Mouse (Mus musculus) liver, embryonic 15.5 days (tissue): Measurements from ENCODE around the gene Lrmda. TPM values are rescaled to one million over a fixed set of nuclear protein-coding genes. Genes with fewer than 3 reads are reported as not detected.

Source experiments
- ATAC-seq: fragments of 200-750 bp; cut with Nextera tagmentation; 2 replicates; pipeline ENCODE4 v1.8.0; 2017; ENCODE audit warnings: moderate number of reproducible peaks, mild to moderate bottlenecking, moderate library complexity; ENCODE audit not compliant: insufficient read depth
- H3K27ac ChIP-seq: fragments of 300-500 bp; sonication (generic); replicated peaks from 2 replicates; pipeline ENCODE4 v1.5.1; 2015; ENCODE audit warnings: mild to moderate bottlenecking, inconsistent platforms
- H3K27me3 ChIP-seq: fragments of 300-500 bp; sonication (generic); 2 replicates; pipeline ENCODE4 v1.6.1; 2015; ENCODE audit warnings: mild to moderate bottlenecking, inconsistent platforms
- H3K36me3 ChIP-seq: fragments of 300-500 bp; sonication (generic); replicated peaks from 2 replicates; pipeline ENCODE4 v1.6.1; 2015; ENCODE audit warnings: moderate library complexity, mild to moderate bottlenecking, inconsistent platforms
- H3K4me1 ChIP-seq: fragments of 300-500 bp; sonication (generic); replicated peaks from 2 replicates; pipeline ENCODE4 v1.6.1; 2015; ENCODE audit warnings: inconsistent platforms
- H3K4me2 ChIP-seq: fragments of 300-500 bp; sonication (generic); 2 replicates; pipeline ENCODE4 v1.6.1; 2015; ENCODE audit warnings: moderate library complexity, mild to moderate bottlenecking, inconsistent platforms
- H3K4me3 ChIP-seq: fragments of 300-500 bp; sonication (generic); replicated peaks from 2 replicates; pipeline ENCODE4 v1.5.1; 2015; ENCODE audit warnings: mild to moderate bottlenecking, inconsistent platforms
- H3K9ac ChIP-seq: fragments of 300-500 bp; sonication (generic); 2 replicates; pipeline ENCODE4 v1.6.1; 2015; ENCODE audit warnings: moderate library complexity, mild to moderate bottlenecking, inconsistent platforms
- H3K9me3 ChIP-seq: fragments of 300-500 bp; sonication (generic); replicated peaks from 2 replicates; pipeline ENCODE4 v1.6.1; 2016; ENCODE audit warnings: inconsistent platforms
- WGBS: fragments of 180-500 bp; shearing (Covaris S2); methylation state at CpG from one replicate; pipeline ENCODE4 v1.1.7; 2015; ENCODE audit warnings: mixed read lengths; ENCODE audit not compliant: insufficient replicate concordance; 5-methylcytosine and 5-hydroxymethylcytosine counted together
- polyA plus RNA-seq: library from polyadenylated mRNA; unstranded; fragments of >200 nt; fragmentation: Nextera tagmentation; extraction: Ambion mirVana; gene quantifications from 2 replicates; pipeline ENCODE4 v1.2.1, GENCODE M21; 2015

The Lrmda gene
- polyA plus RNA-seq, 1 experiment from 2014 or later: 0.13 TPM

- Histone ChIP-seq H3K4me1 (no peaks in the 10 kb centered on the region), H3K36me3 (no peaks in the 10 kb centered on the region), H3K27ac (no peak overlapping the region), H3K4me2 (no peak overlapping the region), H3K9me3 (no peaks in the 10 kb centered on the region), H3K4me3 (no peak overlapping the region), H3K27me3 (no peaks in the 10 kb centered on the region), H3K9ac (no peak overlapping the region)
- 33% methylated on average over 2 of the region's 2 CpGs for WGBS
- no peak for ATAC-seq
Measured at GRCm38 (mm10) chr14:22548286-22548685, 528.8 kb downstream of the Lrmda start.

GRCm38 (mm10) chr14:22549166-22549565 lies 529.7 kb downstream of the Lrmda start:
- Histone ChIP-seq H3K4me2 (no peak overlapping the region), H3K27ac (no peak overlapping the region), H3K9me3 (no peaks in the 10 kb centered on the region), H3K27me3 (no peaks in the 10 kb centered on the region), H3K4me1 (no peaks in the 10 kb centered on the region), H3K36me3 (no peaks in the 10 kb centered on the region), H3K4me3 (no peak overlapping the region), H3K9ac (no peak overlapping the region)
- 70% methylated on average over 2 of the region's 2 CpGs for WGBS
- no peak for ATAC-seq

- Histone ChIP-seq H3K4me3 (no peak overlapping the region), H3K36me3 (no peaks in the 10 kb centered on the region), H3K4me2 (no peak overlapping the region), H3K9ac (no peak overlapping the region), H3K4me1 (no peaks in the 10 kb centered on the region), H3K27ac (no peak overlapping the region), H3K9me3 (no peaks in the 10 kb centered on the region), H3K27me3 (no peaks in the 10 kb centered on the region)
- 61% methylated on average over 4 of the region's 4 CpGs for WGBS
- ATAC-seq: no peak
Measured at GRCm38 (mm10) chr14:22552358-22552757, 532.8 kb downstream of the Lrmda start.

GRCm38 (mm10) chr14:22552841-22553240 lies 533.3 kb downstream of the Lrmda start:
- Histone ChIP-seq H3K4me1 (no peaks in the 10 kb centered on the region), H3K27me3 (no peaks in the 10 kb centered on the region), H3K4me3 (no peak overlapping the region), H3K9me3 (no peaks in the 10 kb centered on the region), H3K9ac (no peak overlapping the region), H3K36me3 (no peaks in the 10 kb centered on the region), H3K27ac (no peak overlapping the region), H3K4me2 (no peak overlapping the region)
- no peak for ATAC-seq
- 43% methylated on average over 3 of the region's 3 CpGs for WGBS

- Histone ChIP-seq H3K36me3 (no peaks in the 10 kb centered on the region), H3K9ac (no peak overlapping the region), H3K27me3 (no peaks in the 10 kb centered on the region), H3K9me3 (no peaks in the 10 kb centered on the region), H3K4me3 (no peak overlapping the region), H3K4me1 (no peaks in the 10 kb centered on the region), H3K27ac (no peak overlapping the region), H3K4me2 (no peak overlapping the region)
- WGBS: 69% methylated on average over 3 of the region's 3 CpGs
- ATAC-seq: no peak
Measured at GRCm38 (mm10) chr14:22553717-22554116, 534.2 kb downstream of the Lrmda start.

GRCm38 (mm10) chr14:22572486-22572885 lies 553.0 kb downstream of the Lrmda start:
- 64% methylated on average over 5 of the region's 5 CpGs for WGBS
- ATAC-seq: no peak
- no peak overlapping the region for H3K9ac ChIP-seq

GRCm38 (mm10) chr14:22573585-22573984 lies 554.1 kb downstream of the Lrmda start:
- no peaks in the 10 kb centered on the region for H3K4me1 ChIP-seq
- H3K36me3 ChIP-seq: no peaks in the 10 kb centered on the region
- H3K4me3 ChIP-seq: no peak overlapping the region
- H3K4me2 ChIP-seq: no peak overlapping the region
- 66% methylated on average over 7 of the region's 7 CpGs for WGBS
- no peak overlapping the region for H3K27ac ChIP-seq
- H3K9ac ChIP-seq: no peak overlapping the region
- H3K9me3 ChIP-seq: no peaks in the 10 kb centered on the region
- no peaks in the 10 kb centered on the region for H3K27me3 ChIP-seq
- ATAC-seq: no peak

More at GRCm38 (mm10) chr14:22572486-22572885, 553.0 kb downstream of the Lrmda start:
- H3K4me3 ChIP-seq: no peak overlapping the region
- H3K27ac ChIP-seq: no peak overlapping the region
- H3K4me1 ChIP-seq: no peaks in the 10 kb centered on the region
- no peaks in the 10 kb centered on the region for H3K36me3 ChIP-seq
- no peaks in the 10 kb centered on the region for H3K9me3 ChIP-seq
- H3K27me3 ChIP-seq: no peaks in the 10 kb centered on the region
- H3K4me2 ChIP-seq: no peak overlapping the region

- Histone ChIP-seq H3K9ac (no peak overlapping the region), H3K4me2 (no peak overlapping the region), H3K27me3 (no peaks in the 10 kb centered on the region), H3K27ac (no peak overlapping the region), H3K4me1 (no peaks in the 10 kb centered on the region), H3K36me3 (no peaks in the 10 kb centered on the region), H3K9me3 (no peaks in the 10 kb centered on the region), H3K4me3 (no peak overlapping the region)
- 64% methylated on average over 4 of the region's 4 CpGs for WGBS
- no peak for ATAC-seq
Measured at GRCm38 (mm10) chr14:22574006-22574405, 554.5 kb downstream of the Lrmda start.

GRCm38 (mm10) chr14:22576441-22576840 lies 556.9 kb downstream of the Lrmda start:
- H3K9ac ChIP-seq: no peak overlapping the region
- no peaks in the 10 kb centered on the region for H3K27me3 ChIP-seq
- 62% methylated on average over 6 of the region's 6 CpGs for WGBS
- H3K4me1 ChIP-seq: no peaks in the 10 kb centered on the region
- no peak overlapping the region for H3K27ac ChIP-seq
- H3K9me3 ChIP-seq: no peaks in the 10 kb centered on the region
- no peak overlapping the region for H3K4me3 ChIP-seq
- H3K36me3 ChIP-seq: no peaks in the 10 kb centered on the region
- ATAC-seq: no peak
- H3K4me2 ChIP-seq: no peak overlapping the region

- no peak for ATAC-seq
- Histone ChIP-seq H3K9ac (no peak overlapping the region), H3K27ac (no peak overlapping the region), H3K4me1 (no peaks in the 10 kb centered on the region), H3K36me3 (no peaks in the 10 kb centered on the region), H3K27me3 (no peaks in the 10 kb centered on the region), H3K4me3 (no peak overlapping the region), H3K4me2 (no peak overlapping the region), H3K9me3 (no peaks in the 10 kb centered on the region)
- 48% methylated on average over 13 of the region's 13 CpGs for WGBS
Measured at GRCm38 (mm10) chr14:22577411-22578037, 558.0 kb downstream of the Lrmda start.

- Histone ChIP-seq H3K36me3 (no peaks in the 10 kb centered on the region), H3K27me3 (no peaks in the 10 kb centered on the region), H3K9ac (no peak overlapping the region), H3K4me1 (no peaks in the 10 kb centered on the region), H3K27ac (no peak overlapping the region), H3K4me2 (no peak overlapping the region), H3K4me3 (no peak overlapping the region), H3K9me3 (no peaks in the 10 kb centered on the region)
- ATAC-seq: no peak
- WGBS: 17% methylated on average over 6 of the region's 6 CpGs
Measured at GRCm38 (mm10) chr14:22578224-22578623, 558.7 kb downstream of the Lrmda start.

- Histone ChIP-seq H3K4me1 (no peaks in the 10 kb centered on the region), H3K27ac (no peak overlapping the region), H3K9me3 (no peaks in the 10 kb centered on the region), H3K9ac (no peak overlapping the region), H3K36me3 (no peaks in the 10 kb centered on the region), H3K27me3 (no peaks in the 10 kb centered on the region), H3K4me3 (no peak overlapping the region), H3K4me2 (no peak overlapping the region)
- 60% methylated on average over 3 of the region's 3 CpGs for WGBS
- ATAC-seq: no peak
Measured at GRCm38 (mm10) chr14:22578986-22579385, 559.5 kb downstream of the Lrmda start.
